Mouse (Mus musculus): ENCODE results near the gene Rcn3. TPM values are rescaled to one million over a fixed set of nuclear protein-coding genes. Genes with fewer than 3 reads are reported as not detected.

Gene Rcn3
- total and polyA plus RNA-seq, 3 experiments = 0.38 TPM; not detected in 2

- peaks cover 3 to 25% of the 10 kb centered on the region in 2 experiments for H3K4me1 ChIP-seq (ENCODE audit: control insufficient read depth in 1 of 2, insufficient read depth in 2 of 2)
- dilution Hi-C loops (cut with MboI; ENCODE audit: extremely low pct_ligation_motif_present, extremely low pct_unique_long_range_greater_than_20kb, low sequenced_read_pairs) (no loop called here), in situ Hi-C loops (cut with MboI; ENCODE audit: low pct_ligation_motif_present, low pct_unique_long_range_greater_than_20kb, low sequenced_read_pairs) (no loop called here)
- H3K79me2 ChIP-seq (replicated peaks; ENCODE audit: control insufficient read depth, extremely low read depth, insufficient read depth, poor library complexity, severe bottlenecking) = no peaks in the 10 kb centered on the region
- H3K36me3 ChIP-seq (replicated peaks in 1 of 2; ENCODE audit: control insufficient read depth in 1 of 2, insufficient read depth in 1 of 2, low read length in 1 of 2) = no peaks in the 10 kb centered on the region
- H3K9me3 ChIP-seq (replicated peaks; ENCODE audit: low read length) = no peaks in the 10 kb centered on the region
- DNase-seq (ENCODE audit: extremely low read depth) = no peak
- no peak overlapping the region for H3K4me3 ChIP-seq (replicated peaks in 1 of 3; ENCODE audit: low read depth in 2 of 3, low read length in 2 of 3, poor library complexity in 1 of 3)
- no peak overlapping the region for H3K4me2 ChIP-seq (ENCODE audit: insufficient read depth, low read depth, poor library complexity, severe bottlenecking)
- TF ChIP-seq ZKSCAN1 (IDR thresholded peaks at IDR 0.05; ENCODE audit: borderline replicate concordance, low read depth, low read length) (no peak), MYC (IDR thresholded peaks at IDR 0.05; ENCODE audit: low read depth, low read length) (no peak), ZMIZ1 (IDR thresholded peaks at IDR 0.05; ENCODE audit: low read depth, low read length) (no peak), POLR2AphosphoS2 (IDR thresholded peaks at IDR 0.05; ENCODE audit: low read depth, low read length) (no peak)
- H3K27ac ChIP-seq (ENCODE audit: insufficient read depth, low read depth) = no peak overlapping the region
- H3K27me3 ChIP-seq (replicated peaks) = no peaks in the 10 kb centered on the region
- no peak overlapping the region for H3K9ac ChIP-seq (ENCODE audit: insufficient read depth, low read depth)
Measured at GRCm38 (mm10) chr7:45095367-45095766, 3.3 kb upstream of the Rcn3 start.

DNA sequence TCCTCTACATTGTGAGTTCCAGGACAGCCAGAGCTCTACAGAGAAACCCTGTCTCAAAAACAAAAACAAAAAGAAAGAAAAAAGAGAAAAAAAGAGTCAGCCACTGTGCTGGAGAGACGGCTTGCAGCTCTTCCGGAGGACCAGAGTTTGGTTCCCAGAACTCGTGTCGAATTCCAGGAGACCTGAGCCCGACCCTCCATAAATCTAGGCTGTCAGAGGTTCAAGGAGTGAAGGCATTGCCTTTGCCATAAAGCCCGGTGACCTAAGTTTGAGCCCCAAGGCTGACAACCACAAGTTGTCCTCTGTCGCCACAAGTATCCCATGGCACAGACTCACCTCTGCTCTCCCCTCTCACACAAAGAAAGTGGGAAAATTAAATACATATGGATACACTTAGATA, 2.1 kb upstream of the Rcn3 start:
- Histone ChIP-seq H3K79me2 (replicated peaks; ENCODE audit: control insufficient read depth, extremely low read depth, insufficient read depth, poor library complexity, severe bottlenecking) (no peaks in the 10 kb centered on the region), H3K4me1 (ENCODE audit: control insufficient read depth in 1 of 2, insufficient read depth in 2 of 2) (peaks cover 3 to 28% of the 10 kb centered on the region in 2 experiments), H3K9ac (ENCODE audit: insufficient read depth, low read depth) (no peak overlapping the region), H3K4me2 (ENCODE audit: insufficient read depth, low read depth, poor library complexity, severe bottlenecking) (no peak overlapping the region), H3K4me3 (replicated peaks in 1 of 3; ENCODE audit: low read depth in 2 of 3, low read length in 2 of 3, poor library complexity in 1 of 3) (no peak overlapping the region), H3K36me3 (replicated peaks in 1 of 2; ENCODE audit: control insufficient read depth in 1 of 2, insufficient read depth in 1 of 2, low read length in 1 of 2) (no peaks in the 10 kb centered on the region), H3K27ac (ENCODE audit: insufficient read depth, low read depth) (no peak overlapping the region), H3K27me3 (replicated peaks) (no peaks in the 10 kb centered on the region), H3K9me3 (replicated peaks; ENCODE audit: low read length) (no peaks in the 10 kb centered on the region)
- no peak for DNase-seq (ENCODE audit: extremely low read depth)
- no peak for TF ChIP-seq MAFK (IDR thresholded peaks at IDR 0.05; ENCODE audit: insufficient replicate concordance, low read length)
- TF ChIP-seq SIN3A (IDR thresholded peaks at IDR 0.05; ENCODE audit: low read length) = no peak
- TF ChIP-seq MEF2A (IDR thresholded peaks at IDR 0.05; ENCODE audit: borderline replicate concordance, low read depth, low read length) = no peak
- no peak for TF ChIP-seq NRF1 (IDR thresholded peaks at IDR 0.05; ENCODE audit: low read depth, low read length)
- TF ChIP-seq CHD2 (IDR thresholded peaks at IDR 0.05; ENCODE audit: low read length) = no peak
- TF ChIP-seq ZKSCAN1 (IDR thresholded peaks at IDR 0.05; ENCODE audit: borderline replicate concordance, low read depth, low read length) = no peak
- no peak for TF ChIP-seq ETS1 (conservative IDR thresholded peaks at IDR 0.05; ENCODE audit: low read depth, low read length)
- no peak for TF ChIP-seq MYC (IDR thresholded peaks at IDR 0.05; ENCODE audit: low read depth, low read length)
- no peak for TF ChIP-seq USF2 (conservative IDR thresholded peaks at IDR 0.05; ENCODE audit: low read depth, low read length)
- dilution Hi-C loops (cut with MboI; ENCODE audit: extremely low pct_ligation_motif_present, extremely low pct_unique_long_range_greater_than_20kb, low sequenced_read_pairs) (no loop called here), in situ Hi-C loops (cut with MboI; ENCODE audit: low pct_ligation_motif_present, low pct_unique_long_range_greater_than_20kb, low sequenced_read_pairs) (no loop called here)

GRCm38 (mm10) chr7:45093516-45093905, 1.5 kb upstream of the Rcn3 start:
- H3K4me3 ChIP-seq (replicated peaks in 1 of 3; ENCODE audit: low read depth in 2 of 3, low read length in 2 of 3, poor library complexity in 1 of 3) = no peak overlapping the region
- H3K79me2 ChIP-seq (replicated peaks; ENCODE audit: control insufficient read depth, extremely low read depth, insufficient read depth, poor library complexity, severe bottlenecking) = no peaks in the 10 kb centered on the region
- in situ Hi-C loops (cut with MboI; ENCODE audit: low pct_ligation_motif_present, low pct_unique_long_range_greater_than_20kb, low sequenced_read_pairs) (no loop called here), dilution Hi-C loops (cut with MboI; ENCODE audit: extremely low pct_ligation_motif_present, extremely low pct_unique_long_range_greater_than_20kb, low sequenced_read_pairs) (no loop called here)
- H3K4me2 ChIP-seq (ENCODE audit: insufficient read depth, low read depth, poor library complexity, severe bottlenecking) = no peak overlapping the region
- H3K27ac ChIP-seq (ENCODE audit: insufficient read depth, low read depth) = no peak overlapping the region
- peak; percentile 31 for DNase-seq (ENCODE audit: extremely low read depth)
- H3K27me3 ChIP-seq (replicated peaks) = no peaks in the 10 kb centered on the region
- H3K9ac ChIP-seq (ENCODE audit: insufficient read depth, low read depth) = no peak overlapping the region
- H3K9me3 ChIP-seq (replicated peaks; ENCODE audit: low read length) = no peaks in the 10 kb centered on the region
- peaks cover 3 to 24% of the 10 kb centered on the region in 2 experiments for H3K4me1 ChIP-seq (ENCODE audit: control insufficient read depth in 1 of 2, insufficient read depth in 2 of 2)
- TF ChIP-seq BHLHE40 (IDR thresholded peaks at IDR 0.05; ENCODE audit: low read depth, low read length) = no peak
- TF ChIP-seq MXI1 (IDR thresholded peaks at IDR 0.05; ENCODE audit: low read depth, low read length) = no peak
- no peak for TF ChIP-seq MEF2A (IDR thresholded peaks at IDR 0.05; ENCODE audit: borderline replicate concordance, low read depth, low read length)
- no peak for TF ChIP-seq GABPA (IDR thresholded peaks at IDR 0.05; ENCODE audit: insufficient replicate concordance, low read depth, low read length)
- TF ChIP-seq MAX (IDR thresholded peaks at IDR 0.05; ENCODE audit: low read length) = no peak
- H3K36me3 ChIP-seq (replicated peaks in 1 of 2; ENCODE audit: control insufficient read depth in 1 of 2, insufficient read depth in 1 of 2, low read length in 1 of 2) = no peaks in the 10 kb centered on the region

Measured in CH12.LX (cell line).